Mouse (Mus musculus) liver, embryonic 12.5 days (tissue): ENCODE results near the gene Ccl6. TPM values are rescaled to one million over a fixed set of nuclear protein-coding genes. Genes with fewer than 3 reads are reported as not detected.
"Not testable (repeated sequence)": the region's sequence is repeated elsewhere in the genome, so short reads cannot be mapped to it uniquely, and the experiment has no call there.

Experiments used
- ATAC-seq: fragments of 200-750 bp; cut with Nextera tagmentation; 2 replicates; pipeline ENCODE4 v1.8.0; 2017; ENCODE audit warnings: moderate number of reproducible peaks, mild to moderate bottlenecking, moderate library complexity
- H3K27ac ChIP-seq: fragments of 300-500 bp; sonication (generic); 2 replicates; pipeline ENCODE4 v1.5.1; 2016; ENCODE audit warnings: mild to moderate bottlenecking
- H3K27me3 ChIP-seq: fragments of 300-500 bp; sonication (generic); replicated peaks from 2 replicates; pipeline ENCODE4 v1.6.1; 2016; ENCODE audit warnings: mild to moderate bottlenecking, moderate library complexity
- H3K36me3 ChIP-seq: fragments of 300-500 bp; sonication (generic); 2 replicates; pipeline ENCODE4 v1.6.1; 2016; ENCODE audit warnings: mild to moderate bottlenecking, moderate library complexity
- H3K4me1 ChIP-seq: fragments of 300-500 bp; sonication (generic); 2 replicates; pipeline ENCODE4 v1.6.1; 2016
- H3K4me2 ChIP-seq: fragments of 300-500 bp; sonication (generic); 2 replicates; pipeline ENCODE4 v1.6.1; 2016; ENCODE audit warnings: mild to moderate bottlenecking, moderate library complexity
- H3K4me3 ChIP-seq: fragments of 300-500 bp; sonication (generic); 2 replicates; pipeline ENCODE4 v1.5.1; 2016; ENCODE audit warnings: mild to moderate bottlenecking, moderate library complexity
- H3K9ac ChIP-seq: fragments of 300-500 bp; sonication (generic); 2 replicates; pipeline ENCODE4 v1.6.1; 2016; ENCODE audit warnings: mild to moderate bottlenecking, moderate library complexity
- H3K9me3 ChIP-seq: fragments of 300-500 bp; sonication (generic); replicated peaks from 2 replicates; pipeline ENCODE4 v1.6.1; 2016; ENCODE audit warnings: mild to moderate bottlenecking, moderate library complexity
- WGBS: fragments of 180-500 bp; shearing (Covaris S2); methylation state at CpG from one replicate; pipeline ENCODE4 v1.1.7; 2016; ENCODE audit not compliant: insufficient replicate concordance; 5-methylcytosine and 5-hydroxymethylcytosine counted together
- polyA plus RNA-seq: library from polyadenylated mRNA; unstranded; fragments of >200 nt; fragmentation: Nextera tagmentation; extraction: Ambion mirVana; gene quantifications from 2 replicates; pipeline ENCODE4 v1.2.1, GENCODE M21; 2016

Gene Ccl6
- polyA plus RNA-seq, 1 experiment from 2014 or later = 8.8 TPM

DNA sequence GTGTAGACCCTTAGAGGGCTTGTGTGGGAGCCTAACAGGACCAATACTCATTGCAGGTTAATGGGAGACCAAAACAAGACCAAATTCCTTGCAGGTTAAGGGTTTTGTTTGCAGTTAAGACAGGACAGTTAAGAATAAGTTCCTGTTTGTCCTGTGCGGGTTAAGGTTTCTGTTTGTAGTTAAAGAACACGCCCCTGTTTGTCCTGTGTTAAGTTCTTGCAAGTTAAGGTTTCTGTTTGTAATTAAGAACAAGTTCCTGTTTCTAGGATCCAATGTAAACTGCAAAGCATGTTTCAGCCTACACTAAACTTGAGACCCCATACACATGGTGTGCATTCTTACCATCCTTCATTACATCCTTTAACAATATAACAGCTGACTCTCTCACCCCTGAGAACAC, 22.7 kb downstream of the Ccl6 start:
- H3K4me2 ChIP-seq = no peak overlapping the region
- no peak overlapping the region for H3K27ac ChIP-seq
- H3K9me3 ChIP-seq = no peaks in the 10 kb centered on the region
- WGBS = 56% methylated on average over 2 of the region's 2 CpGs
- H3K4me1 ChIP-seq = peaks cover 6% of the 10 kb centered on the region; the same call in 1 of the 2 replicates
- ATAC-seq = no peak
- H3K9ac ChIP-seq = no peak overlapping the region
- H3K36me3 ChIP-seq = no peaks in the 10 kb centered on the region
- no peak overlapping the region for H3K4me3 ChIP-seq
- no peaks in the 10 kb centered on the region for H3K27me3 ChIP-seq

DNA sequence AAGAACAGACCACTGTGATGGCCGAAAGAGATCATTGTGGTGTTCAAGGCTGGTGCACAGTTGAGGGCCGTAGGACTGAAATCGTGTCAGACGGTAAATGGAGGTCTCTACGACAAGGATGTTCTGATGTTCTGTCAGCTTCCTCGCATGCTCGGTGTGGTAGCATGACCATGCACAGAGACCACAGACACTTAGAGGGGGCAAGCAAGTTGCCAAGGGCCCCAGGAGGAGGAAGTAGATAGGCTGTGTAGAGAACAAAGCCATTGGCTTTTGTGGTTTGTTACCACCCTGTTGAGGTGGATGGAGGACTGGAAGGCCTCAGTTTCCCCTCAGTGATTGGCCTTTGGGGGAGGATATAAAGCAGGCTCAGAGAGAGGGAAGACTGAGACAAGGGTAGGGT, 23.6 kb downstream of the Ccl6 start:
- H3K27ac ChIP-seq = no peak overlapping the region
- H3K9ac ChIP-seq = no peak overlapping the region
- H3K9me3 ChIP-seq = no peaks in the 10 kb centered on the region
- 20% methylated on average over 7 of the region's 7 CpGs for WGBS
- ATAC-seq = no peak
- H3K27me3 ChIP-seq = no peaks in the 10 kb centered on the region
- peaks cover 6% of the 10 kb centered on the region; the same call in 1 of the 2 replicates for H3K4me1 ChIP-seq
- H3K4me2 ChIP-seq = no peak overlapping the region
- no peaks in the 10 kb centered on the region for H3K36me3 ChIP-seq
- H3K4me3 ChIP-seq = no peak overlapping the region

DNA sequence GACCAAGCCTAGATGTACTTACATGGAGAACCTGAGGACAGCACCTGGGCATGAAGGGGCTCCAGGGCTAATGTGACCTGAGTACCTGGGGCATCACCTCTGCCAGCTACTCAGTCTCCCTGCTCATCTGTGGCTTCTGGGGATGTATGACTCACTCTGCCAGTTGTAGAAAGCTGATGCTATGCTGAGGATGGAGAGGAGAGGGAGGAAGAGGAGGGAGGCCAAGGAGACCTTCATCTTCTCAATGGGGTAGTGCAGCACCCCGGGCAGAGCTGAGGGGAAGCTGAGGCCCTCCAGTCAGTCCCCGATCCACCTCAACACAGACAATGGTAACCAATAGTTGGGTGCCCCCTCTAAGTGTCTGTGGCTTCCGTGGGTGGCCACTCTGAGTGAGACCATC, 24.1 kb downstream of the Ccl6 start:
- H3K27ac ChIP-seq = no peak overlapping the region
- peaks cover 6% of the 10 kb centered on the region; the same call in 1 of the 2 replicates for H3K4me1 ChIP-seq
- no peaks in the 10 kb centered on the region for H3K36me3 ChIP-seq
- no peak overlapping the region for H3K4me3 ChIP-seq
- no peaks in the 10 kb centered on the region for H3K27me3 ChIP-seq
- H3K9me3 ChIP-seq = no peaks in the 10 kb centered on the region
- ATAC-seq = no peak
- H3K4me2 ChIP-seq = no peak overlapping the region
- no peak overlapping the region for H3K9ac ChIP-seq
- WGBS = 38% methylated on average over 3 of the region's 3 CpGs

DNA sequence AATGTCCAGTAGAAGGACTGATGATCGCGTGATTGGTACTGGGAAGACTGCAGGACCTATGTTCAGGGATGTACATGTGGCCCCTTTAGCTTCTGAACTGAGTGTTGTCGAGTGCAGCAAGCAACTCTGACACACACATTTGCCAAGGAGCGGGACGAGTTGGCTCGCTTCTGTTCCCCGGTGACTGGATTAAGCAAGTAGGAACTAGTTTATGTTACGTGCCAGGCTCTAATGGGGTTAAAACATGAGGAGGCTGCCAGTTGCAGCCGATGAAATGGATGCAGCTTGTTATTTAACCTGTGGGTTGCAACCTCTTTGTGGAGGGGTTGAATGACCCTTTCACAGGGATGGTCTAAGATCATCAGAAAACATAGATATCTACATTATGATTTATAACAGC, 24.8 kb downstream of the Ccl6 start:
- no peak overlapping the region for H3K9ac ChIP-seq
- ATAC-seq = no peak
- no peaks in the 10 kb centered on the region for H3K27me3 ChIP-seq
- no peak overlapping the region for H3K4me3 ChIP-seq
- H3K27ac ChIP-seq = no peak overlapping the region
- H3K4me2 ChIP-seq = no peak overlapping the region
- WGBS = 77% methylated on average over 9 of the region's 9 CpGs
- peaks cover 6% of the 10 kb centered on the region; the same call in 1 of the 2 replicates for H3K4me1 ChIP-seq
- no peaks in the 10 kb centered on the region for H3K9me3 ChIP-seq
- no peaks in the 10 kb centered on the region for H3K36me3 ChIP-seq

DNA sequence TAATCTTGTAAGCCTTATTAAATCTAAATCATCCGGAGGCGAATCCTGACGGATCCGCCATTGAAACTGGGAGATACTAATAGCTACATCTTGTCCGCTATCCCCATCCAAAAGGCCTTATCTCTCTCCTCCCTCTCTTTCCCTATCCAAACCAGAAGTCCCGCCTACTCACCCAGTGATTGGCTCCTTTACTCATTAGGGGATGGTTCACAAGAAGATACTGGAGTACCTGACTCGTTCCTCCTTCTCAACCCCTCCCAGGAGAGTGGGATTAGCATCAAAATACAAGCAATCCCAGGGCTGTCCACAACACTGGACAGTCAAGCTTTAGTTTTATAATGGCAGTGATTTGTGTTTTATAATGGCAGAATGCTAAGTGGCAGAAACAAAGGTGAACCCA, 25.6 kb downstream of the Ccl6 start:
- no peak for ATAC-seq
- H3K9me3 ChIP-seq = no peaks in the 10 kb centered on the region

DNA sequence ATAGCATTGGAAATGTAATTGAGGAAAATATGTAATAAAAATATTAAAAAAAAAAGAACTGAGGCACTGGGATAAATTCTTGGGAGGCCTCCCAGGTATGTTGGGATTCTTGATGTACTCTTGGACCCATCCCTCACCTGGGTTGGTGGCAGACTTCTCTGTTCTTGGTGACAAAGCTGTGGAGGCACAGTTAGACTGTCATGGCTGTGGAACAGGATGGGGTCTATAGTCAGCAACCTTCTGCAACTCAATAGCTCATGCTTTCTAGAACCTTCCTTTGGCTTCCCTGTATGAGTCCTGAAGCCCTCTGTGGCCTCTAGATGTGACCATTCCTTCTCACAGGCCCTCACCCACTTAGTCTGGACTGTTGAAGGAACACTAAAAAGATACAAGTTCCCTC, 26.3 kb downstream of the Ccl6 start:
- no peak for ATAC-seq
- Histone ChIP-seq H3K27me3 (no peaks in the 10 kb centered on the region), H3K9ac (no peak overlapping the region), H3K36me3 (no peaks in the 10 kb centered on the region), H3K4me1 (peaks cover 6% of the 10 kb centered on the region; the same call in 1 of the 2 replicates), H3K4me3 (no peak overlapping the region), H3K27ac (no peak overlapping the region), H3K9me3 (no peaks in the 10 kb centered on the region), H3K4me2 (no peak overlapping the region)

More for the DNA sequence above, 25.6 kb downstream of the Ccl6 start:
- no peaks in the 10 kb centered on the region for H3K36me3 ChIP-seq
- H3K9ac ChIP-seq = no peak overlapping the region
- H3K27ac ChIP-seq = no peak overlapping the region
- peaks cover 6% of the 10 kb centered on the region; the same call in 1 of the 2 replicates for H3K4me1 ChIP-seq
- H3K4me2 ChIP-seq = no peak overlapping the region
- 59% methylated on average over 7 of the region's 7 CpGs for WGBS
- no peaks in the 10 kb centered on the region for H3K27me3 ChIP-seq
- H3K4me3 ChIP-seq = no peak overlapping the region

DNA sequence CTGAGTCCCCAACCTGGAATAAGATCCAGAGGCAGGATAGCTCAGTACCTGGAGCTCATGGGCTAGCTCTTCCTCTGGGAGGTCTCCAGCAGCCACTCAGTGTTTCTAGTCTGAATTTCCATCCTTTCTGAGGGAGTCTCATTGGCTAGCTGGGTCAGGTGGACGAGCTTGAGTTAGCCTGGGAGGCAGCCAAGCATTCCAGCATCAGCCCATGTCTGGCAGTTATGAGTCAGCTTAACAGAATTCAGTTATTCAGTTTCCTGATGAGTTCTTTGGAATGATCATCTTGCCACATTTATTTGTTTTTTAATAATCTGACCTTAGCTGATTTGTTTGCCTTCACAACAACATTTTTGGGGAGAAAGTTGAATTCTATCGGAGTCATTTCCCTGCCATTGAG, 29.1 kb downstream of the Ccl6 start:
- no peaks in the 10 kb centered on the region for H3K9me3 ChIP-seq
- H3K4me2 ChIP-seq = no peak overlapping the region
- H3K27me3 ChIP-seq = no peaks in the 10 kb centered on the region
- H3K4me3 ChIP-seq = no peak overlapping the region
- no peak overlapping the region for H3K9ac ChIP-seq
- ATAC-seq = no peak
- no peaks in the 10 kb centered on the region for H3K4me1 ChIP-seq
- H3K27ac ChIP-seq = no peak overlapping the region
- WGBS = 46% methylated on average over 2 of the region's 2 CpGs
- H3K36me3 ChIP-seq = no peaks in the 10 kb centered on the region

DNA sequence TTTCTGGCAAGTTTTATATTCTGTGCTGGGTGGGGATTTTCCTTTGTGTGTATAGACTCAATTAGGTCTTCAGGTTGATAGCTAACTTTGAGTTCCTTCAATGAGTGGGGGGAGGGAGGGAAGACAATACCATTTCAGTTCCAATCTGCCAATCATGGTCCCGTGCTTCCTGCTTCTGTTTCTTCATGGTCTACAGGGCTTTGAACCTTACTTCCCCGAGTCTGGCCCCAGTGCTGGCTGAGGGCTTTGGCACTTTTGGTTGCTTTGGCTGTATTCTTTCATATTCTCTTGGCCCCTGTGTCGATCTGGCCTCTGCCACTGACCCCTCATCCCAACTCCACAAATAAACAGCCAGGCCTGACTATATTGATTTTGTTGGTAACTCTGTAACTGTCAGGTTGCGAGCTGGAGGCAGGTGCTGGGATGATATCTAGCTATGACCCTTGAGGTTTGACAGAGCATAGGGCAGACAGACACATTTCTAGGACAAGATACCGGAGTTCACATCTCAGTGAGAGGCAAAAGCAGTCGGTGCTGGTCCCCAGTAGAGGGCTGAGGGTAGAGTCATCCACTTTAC, 30.5 kb downstream of the Ccl6 start:
- H3K27ac ChIP-seq = no peak overlapping the region
- ATAC-seq = no peak
- 40% methylated on average over 6 of the region's 6 CpGs for WGBS

DNA sequence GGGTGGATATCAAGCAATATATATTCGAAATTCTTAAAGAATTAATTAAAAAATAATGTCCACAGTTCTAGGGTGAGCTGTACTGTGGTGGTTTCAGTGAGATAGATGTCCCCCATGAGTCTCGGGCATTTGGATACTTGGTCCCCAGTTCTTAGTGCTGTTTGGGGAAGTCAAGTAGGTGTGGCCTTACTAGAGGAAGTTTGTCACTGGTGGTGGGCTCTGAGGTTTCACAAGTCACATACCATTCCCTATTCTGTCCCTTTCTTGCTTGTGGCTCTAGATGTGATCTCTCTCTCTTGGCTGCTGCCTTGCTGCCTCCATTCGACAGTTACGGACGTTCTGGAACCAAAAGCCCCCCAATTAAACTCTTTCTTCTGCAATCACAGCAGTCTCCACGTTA, 32.5 kb downstream of the Ccl6 start:
- Histone ChIP-seq H3K4me3 (no peak overlapping the region), H3K36me3 (no peaks in the 10 kb centered on the region), H3K4me2 (no peak overlapping the region), H3K27me3 (no peaks in the 10 kb centered on the region), H3K9me3 (no peaks in the 10 kb centered on the region), H3K27ac (no peak overlapping the region), H3K4me1 (no peaks in the 10 kb centered on the region), H3K9ac (no peak overlapping the region)
- ATAC-seq = no peak
- 34% methylated on average over 6 of the region's 6 CpGs for WGBS

More for the DNA sequence above, 30.5 kb downstream of the Ccl6 start:
- Histone ChIP-seq H3K9me3 (no peaks in the 10 kb centered on the region), H3K4me3 (no peak overlapping the region), H3K36me3 (no peaks in the 10 kb centered on the region), H3K4me1 (no peaks in the 10 kb centered on the region), H3K4me2 (no peak overlapping the region), H3K9ac (no peak overlapping the region), H3K27me3 (no peaks in the 10 kb centered on the region)

DNA sequence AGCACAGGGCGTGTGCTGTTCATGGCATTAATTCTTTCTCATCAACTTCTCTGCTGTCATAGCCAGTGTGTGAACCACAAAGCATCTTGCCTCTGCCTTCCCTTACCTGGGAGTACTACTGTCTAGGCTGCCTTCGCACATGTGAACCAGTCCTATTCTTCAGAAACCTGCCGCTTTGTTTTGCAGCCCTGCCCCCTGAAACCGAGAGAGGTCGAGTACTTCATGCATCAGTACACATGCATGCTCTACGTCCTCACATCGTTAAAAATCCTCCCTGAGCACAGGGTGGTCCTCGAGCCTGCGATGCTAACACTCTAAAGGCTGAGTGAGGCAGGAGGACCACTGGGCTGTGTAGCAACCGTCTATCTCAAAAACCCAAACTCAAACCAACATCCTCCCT, 35.8 kb downstream of the Ccl6 start:
- H3K4me3 ChIP-seq = no peak overlapping the region
- no peak overlapping the region for H3K27ac ChIP-seq
- H3K36me3 ChIP-seq = no peaks in the 10 kb centered on the region
- ATAC-seq = no peak
- WGBS = 70% methylated on average over 10 of the region's 10 CpGs
- H3K9me3 ChIP-seq = no peaks in the 10 kb centered on the region
- no peaks in the 10 kb centered on the region for H3K4me1 ChIP-seq
- H3K4me2 ChIP-seq = no peak overlapping the region
- no peak overlapping the region for H3K9ac ChIP-seq
- H3K27me3 ChIP-seq = no peaks in the 10 kb centered on the region

DNA sequence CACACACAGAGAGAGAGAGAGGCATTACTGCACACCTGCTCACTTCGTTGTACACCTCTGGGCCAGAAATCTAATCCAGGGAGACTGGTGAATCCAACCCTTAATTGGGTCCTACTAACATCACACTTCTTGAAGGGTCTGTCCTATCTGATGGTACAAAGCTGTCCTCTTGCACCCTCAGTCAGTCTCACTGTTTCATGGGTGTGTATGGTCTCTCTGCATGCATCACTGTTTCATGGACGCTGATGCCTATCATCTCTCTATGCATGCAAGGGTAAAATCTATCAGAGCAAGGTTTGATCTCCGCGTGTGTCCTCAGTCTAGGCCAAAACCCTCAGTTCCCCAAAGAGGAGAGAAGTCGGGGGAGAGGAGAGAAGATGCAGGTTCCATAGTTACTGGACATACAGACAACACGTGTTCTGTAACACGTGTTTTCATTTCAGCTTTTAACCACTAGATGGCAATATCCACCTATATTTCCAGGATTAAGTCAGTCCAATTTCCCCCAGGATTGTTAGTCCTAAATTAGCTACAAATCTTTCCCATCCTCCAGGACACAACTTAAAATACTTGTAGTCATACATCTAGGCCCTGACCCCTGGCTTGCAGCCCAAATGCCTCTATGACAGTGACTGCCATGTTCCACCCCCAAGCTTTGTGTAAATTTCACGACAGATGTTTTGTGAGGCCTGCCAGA, 36.7 kb downstream of the Ccl6 start:
- ATAC-seq = no peak
- no peak overlapping the region for H3K4me2 ChIP-seq

DNA sequence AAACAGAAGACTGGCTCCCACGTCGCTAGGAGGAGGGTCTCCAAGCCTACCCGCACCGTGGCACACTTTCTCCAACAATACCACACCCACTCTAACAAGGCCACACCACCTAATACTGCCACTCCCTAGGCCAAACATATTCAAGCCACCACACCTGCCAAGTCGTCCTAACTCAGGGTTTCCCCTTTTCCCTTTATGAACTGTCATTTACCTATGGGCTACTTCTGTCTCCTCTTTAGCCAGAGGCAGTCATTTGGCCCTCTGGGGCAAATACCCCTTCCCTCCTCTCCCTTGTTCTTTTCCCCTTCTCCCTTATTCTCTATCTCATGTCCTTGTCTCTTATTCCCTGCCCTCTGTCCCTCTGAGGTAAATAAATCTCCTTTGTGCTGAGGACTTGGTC, 41.2 kb downstream of the Ccl6 start:
- 88% methylated on average over 5 of the region's 5 CpGs for WGBS
- Histone ChIP-seq H3K9ac (no peak overlapping the region), H3K9me3 (no peaks in the 10 kb centered on the region), H3K27ac (no peak overlapping the region), H3K27me3 (no peaks in the 10 kb centered on the region), H3K4me2 (no peak overlapping the region), H3K36me3 (no peaks in the 10 kb centered on the region), H3K4me1 (no peaks in the 10 kb centered on the region), H3K4me3 (no peak overlapping the region)
- no peak for ATAC-seq

More for the DNA sequence above, 36.7 kb downstream of the Ccl6 start:
- Histone ChIP-seq H3K36me3 (no peaks in the 10 kb centered on the region), H3K9ac (no peak overlapping the region), H3K9me3 (no peaks in the 10 kb centered on the region), H3K27me3 (no peaks in the 10 kb centered on the region), H3K4me3 (no peak overlapping the region), H3K27ac (no peak overlapping the region), H3K4me1 (no peaks in the 10 kb centered on the region)
- WGBS = 25% methylated on average over 8 of the region's 8 CpGs

DNA sequence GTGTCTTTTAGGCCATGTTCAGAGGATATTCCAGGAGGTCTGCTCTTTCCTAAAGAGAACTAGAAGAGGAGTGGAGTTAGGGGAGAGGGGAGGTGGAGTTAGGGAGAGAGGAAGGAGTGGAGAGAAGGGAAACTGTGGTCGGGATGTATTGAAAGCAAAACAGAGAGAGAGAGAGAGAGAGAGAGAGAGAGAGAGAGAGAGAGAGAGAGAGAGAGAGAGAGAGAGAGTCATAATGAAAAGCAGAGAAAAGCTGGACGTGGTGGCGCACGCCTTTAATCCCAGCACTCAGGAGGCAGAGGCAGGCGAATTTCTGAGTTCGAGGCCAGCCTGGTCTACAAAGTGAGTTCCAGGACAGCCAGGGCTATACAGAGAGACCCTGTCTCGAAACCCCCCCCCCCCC, 41.9 kb downstream of the Ccl6 start:
- not testable (repeated sequence) for H3K4me3 ChIP-seq, ATAC-seq, H3K4me2 ChIP-seq, H3K9ac ChIP-seq, H3K27me3 ChIP-seq, H3K9me3 ChIP-seq, H3K36me3 ChIP-seq, H3K27ac ChIP-seq, H3K4me1 ChIP-seq
- 64% methylated on average over 7 of the region's 7 CpGs for WGBS
